Mouse (Mus musculus) kidney, adult 8-10 months (tissue): Measurements from ENCODE around the gene Ttc24.
A peak's percentile ranks its signal among the peaks of the same experiment; 100 is the strongest.

ENCODE experiments used
- DNase-seq, 2 experiments: peaks; one replicate each; pipeline ENCODE4 v3.0.0; 2022

The Ttc24 gene

DNA sequence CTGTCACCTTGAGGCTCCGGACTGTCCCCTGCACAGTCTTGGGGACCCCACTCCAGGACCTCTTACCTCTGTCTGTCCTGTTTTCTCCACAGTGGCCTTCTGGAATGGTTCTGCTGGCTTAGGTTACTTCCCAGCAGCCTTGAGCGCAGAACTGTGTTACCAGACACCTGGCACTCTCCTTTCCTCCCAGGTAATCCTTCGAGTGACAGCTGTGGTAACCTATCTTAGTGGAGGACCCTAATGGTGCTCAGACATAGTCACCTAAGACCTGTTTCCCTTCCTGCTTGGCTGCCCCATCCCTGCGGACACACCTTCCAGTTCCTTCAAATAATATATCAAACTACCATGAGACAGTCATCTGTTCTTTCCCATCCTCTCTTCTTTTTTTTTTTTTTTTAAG is at the start of gene Ttc24:
Gene Ttc24, minus strand, starts transcription at position 101 of the 400 bp plus-strand sequence.
- no peak for DNase-seq

DNA sequence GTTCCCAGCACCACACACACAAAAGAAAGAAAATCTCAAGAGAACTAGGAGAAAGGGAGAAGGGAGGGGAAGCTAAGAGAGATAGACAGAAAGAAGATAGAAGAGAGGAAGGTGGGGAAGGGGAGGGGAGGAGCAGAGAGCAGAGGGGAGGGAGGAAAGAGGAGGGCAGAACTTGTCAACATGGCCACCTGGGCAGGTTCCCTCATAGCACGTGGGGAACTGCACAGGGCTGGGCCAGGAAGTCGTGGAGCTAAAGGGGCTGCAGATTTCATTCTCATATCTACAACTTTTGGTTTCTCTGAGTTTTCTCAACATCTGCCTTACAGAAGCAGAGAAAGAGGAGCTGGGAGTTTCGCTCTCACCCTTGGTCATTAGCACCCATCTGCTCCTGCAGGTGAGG is 49.5 kb upstream of the Ttc24 start:
- DNase-seq, result no peak

DNA sequence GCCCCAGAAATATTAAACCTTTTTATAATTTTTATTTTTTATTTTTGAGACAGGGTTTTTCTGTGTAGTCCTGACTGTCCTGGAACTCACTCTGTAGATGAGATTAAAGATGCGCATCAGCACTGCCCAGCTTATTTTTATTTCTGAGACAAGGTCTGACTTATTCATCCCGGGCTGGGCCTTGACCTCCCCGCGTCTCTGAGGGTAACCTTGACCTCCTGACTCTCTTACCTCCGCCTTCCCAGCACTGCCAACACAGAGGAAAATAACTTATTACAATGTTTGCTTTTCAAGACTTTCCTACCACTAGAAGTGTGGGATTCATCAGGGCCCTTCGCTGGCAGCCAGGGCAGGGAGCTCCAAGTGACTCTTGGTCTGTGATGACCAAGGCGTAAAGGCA is 48.1 kb upstream of the Ttc24 start:
- DNase-seq, result no peak

DNA sequence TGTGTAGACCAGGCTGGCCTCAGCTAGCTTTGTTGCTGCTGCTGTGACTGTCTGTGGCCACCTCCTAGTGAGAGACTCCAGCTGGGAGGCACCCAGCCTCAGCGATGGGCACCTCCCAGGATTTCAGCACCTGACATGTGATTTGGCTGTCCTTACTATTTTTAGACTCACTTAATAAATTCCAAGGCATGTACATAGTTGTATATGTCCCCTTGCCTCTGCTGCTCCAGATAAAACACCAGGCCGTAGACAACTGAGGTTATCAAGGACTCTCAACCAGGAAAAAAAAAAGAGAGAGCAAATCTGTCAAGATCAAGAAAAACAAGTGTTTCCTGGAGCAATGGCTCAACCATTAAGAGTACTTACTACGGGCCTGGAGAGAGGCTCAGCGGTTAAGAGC is 47.1 kb upstream of the Ttc24 start:
- DNase-seq, result no peak

DNA sequence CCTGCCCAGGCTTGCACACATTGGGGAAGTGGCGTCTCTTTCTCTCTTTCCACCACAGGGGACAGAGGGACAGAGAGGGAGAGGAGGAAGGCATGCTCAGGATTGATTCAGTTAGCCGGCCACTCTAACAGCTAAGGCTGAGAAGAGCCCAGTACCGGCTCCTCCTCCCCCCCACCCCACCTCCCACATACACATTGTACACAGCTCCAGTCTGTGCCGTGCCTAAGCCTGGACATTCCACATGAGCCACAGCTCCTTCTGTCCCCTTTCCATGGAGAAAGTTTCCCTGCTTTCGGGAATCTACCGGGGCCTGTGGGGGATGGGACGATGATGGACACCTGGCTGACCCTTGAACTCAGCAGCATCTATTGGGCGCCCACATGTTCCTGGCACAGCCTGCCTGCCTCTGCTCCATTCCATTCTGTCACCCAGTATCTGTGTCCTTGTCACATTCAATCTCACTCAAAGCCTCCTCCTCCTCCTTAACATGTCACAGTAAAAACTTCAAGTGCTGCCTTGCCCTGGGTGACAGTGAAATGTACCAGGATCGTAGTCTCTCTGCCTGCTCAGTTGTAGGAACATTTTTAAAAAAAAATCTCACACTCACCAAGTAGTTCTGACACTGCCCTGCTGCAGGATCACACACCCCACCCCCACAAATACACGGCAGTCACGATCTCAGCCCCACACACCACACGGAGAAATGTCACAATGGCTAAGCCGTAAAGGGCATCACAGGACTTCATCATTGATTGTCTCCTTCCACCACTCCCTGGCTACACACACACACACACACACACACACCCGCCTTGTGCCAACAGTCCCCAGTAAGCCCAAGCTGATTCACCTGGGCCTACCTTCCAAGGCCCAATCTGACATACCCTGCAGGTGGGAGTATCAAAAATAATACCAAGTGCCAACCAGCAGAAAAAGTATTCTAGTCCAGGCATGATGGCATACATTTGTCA is 43.3 kb upstream of the Ttc24 start:
- no peak for DNase-seq

DNA sequence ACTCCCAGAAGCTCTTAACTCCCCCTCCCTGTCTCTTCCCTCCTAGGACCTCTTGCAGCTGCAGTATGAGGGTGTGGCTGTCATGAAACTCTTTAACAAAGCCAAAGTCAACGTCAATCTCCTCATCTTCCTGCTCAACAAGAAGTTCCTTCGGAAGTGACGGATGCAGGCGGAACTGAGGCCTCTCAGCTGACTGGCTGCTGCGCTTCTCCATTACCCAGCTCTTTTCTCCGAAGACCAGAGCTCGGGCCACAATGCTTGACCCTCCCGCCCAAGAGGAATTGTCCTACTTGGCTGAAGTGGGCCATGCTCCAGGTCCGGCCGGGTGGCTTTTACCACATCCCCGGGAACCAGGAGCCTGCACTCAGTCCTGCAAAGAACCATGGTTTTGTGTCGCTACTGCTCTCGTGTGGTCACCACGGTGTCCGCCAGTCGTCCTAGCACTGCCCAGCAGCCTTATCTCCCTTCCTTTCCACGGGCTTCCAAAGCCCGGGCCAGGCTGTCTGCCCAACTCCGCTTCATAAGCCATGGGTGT is 42.1 kb upstream of the Ttc24 start:
- no peak for DNase-seq

DNA sequence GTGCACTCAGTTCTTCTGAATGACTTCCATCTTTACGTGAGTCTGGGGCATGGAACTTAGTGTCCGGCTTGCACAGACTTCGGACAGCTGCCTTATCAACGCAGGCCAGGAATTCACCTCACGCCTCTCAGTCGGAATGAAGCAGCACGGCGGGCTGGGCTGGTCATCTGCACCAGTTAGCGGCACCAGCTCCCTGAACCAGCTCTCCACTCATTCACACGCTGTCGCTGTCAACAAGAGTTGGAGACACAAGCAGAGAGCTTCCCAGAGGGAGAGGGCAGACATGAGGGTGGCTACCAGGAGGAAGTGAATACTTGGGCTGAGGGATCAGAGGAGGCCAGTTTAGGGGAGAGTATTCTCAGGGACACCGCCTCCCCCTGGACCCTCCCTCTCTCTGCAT is 36.3 kb upstream of the Ttc24 start:
- no peak for DNase-seq

DNA sequence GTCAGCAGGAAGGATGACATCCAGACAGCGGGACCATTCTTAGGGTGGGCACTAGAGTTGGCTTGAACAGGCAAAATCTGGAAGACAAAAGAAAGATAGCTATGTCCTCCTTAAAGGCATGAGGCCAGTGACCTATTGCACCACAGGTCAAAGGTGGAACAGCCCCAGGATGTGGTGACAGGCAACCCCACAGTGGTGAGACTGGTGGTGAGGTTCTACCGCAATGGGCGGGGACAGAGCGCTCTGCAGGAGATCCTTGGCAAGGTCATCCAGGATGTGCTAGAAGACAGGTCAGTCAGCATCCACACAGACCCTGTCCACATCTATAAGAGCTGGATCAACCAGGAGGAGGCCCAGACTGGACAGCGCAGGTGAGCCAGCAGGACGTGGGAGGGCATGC is 31.0 kb upstream of the Ttc24 start:
- no peak for DNase-seq

DNA sequence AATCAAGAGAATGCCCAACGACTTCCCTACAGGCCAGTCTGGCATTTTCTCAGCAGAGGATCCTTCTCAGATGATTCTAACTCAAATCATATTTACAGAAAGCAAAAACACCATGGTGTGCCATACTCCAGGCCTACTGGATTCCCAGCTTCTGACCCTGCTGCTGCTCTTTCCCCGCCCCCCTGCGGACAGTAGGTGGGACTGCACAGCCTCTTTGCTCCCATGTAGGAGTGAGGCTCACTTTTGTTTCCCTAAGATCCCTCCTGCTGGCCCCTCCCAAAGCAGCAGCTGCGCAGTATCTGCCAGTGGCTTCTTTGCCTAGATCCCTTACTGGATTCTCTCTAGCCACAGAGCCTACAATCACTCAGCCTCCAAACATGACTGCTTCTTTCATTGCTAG is 28.0 kb upstream of the Ttc24 start:
- no peak for DNase-seq

DNA sequence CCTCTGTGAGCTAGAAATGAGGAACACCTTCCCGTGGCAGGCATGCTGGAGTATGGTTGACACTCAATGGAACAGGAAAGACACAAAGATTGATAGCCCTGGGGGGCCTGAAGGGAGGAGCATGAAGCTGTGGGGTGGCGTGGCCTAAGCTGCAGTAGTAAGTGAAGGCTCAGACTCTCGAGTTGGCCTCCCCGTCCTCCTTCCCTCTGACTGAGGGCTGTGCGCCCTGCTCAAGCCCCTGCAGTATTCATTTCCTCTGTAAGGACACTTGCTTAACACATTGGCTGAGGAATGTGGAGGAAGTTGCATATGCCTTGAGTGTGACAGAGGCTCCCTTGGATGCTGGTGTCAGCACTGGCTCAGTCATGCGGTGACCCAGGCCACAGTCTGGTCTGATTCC is 24.5 kb upstream of the Ttc24 start:
- peak; percentile 23 to 33 for DNase-seq

DNA sequence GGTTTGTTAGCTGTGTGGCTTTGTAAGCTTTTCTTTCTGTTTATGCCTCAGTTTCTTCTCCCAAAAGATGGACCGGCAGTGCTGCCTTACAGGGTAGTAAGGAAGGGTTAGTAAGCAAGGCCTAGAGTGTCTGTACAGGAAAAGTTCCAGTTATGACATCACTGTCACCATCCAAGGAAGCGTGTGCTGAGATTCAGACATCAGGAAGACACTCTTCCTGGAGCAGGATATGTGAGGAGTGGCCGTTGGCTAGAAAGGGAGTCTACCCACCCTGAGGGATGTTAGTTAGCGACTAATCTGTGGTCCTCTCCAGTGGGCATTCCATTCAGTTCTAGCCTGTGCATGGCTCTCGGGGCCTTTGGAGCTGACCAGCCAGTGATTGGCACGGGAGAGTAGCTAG is 24.1 kb upstream of the Ttc24 start:
- DNase-seq, result peak in 1 of 2 experiments; percentile 27

DNA sequence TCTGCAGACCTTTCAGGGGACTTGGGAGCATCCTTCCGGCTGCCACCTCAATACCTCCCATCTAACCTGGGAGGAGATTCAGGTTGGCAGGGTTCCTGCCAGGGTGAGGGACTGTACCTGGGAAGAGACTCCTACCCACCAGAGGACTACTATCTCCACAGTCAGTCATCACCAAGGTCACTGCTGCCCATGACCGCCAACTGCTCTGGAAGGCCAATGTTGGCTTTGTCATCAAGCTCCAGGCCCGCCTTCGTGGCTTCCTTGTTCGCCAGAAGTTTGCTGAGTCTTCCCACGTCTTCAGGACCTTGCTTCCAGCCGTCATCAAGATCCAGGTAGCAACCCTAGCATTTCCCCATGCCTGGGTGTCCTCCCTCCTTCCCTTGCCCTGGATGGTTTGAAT is 23.6 kb upstream of the Ttc24 start:
- no peak for DNase-seq

DNA sequence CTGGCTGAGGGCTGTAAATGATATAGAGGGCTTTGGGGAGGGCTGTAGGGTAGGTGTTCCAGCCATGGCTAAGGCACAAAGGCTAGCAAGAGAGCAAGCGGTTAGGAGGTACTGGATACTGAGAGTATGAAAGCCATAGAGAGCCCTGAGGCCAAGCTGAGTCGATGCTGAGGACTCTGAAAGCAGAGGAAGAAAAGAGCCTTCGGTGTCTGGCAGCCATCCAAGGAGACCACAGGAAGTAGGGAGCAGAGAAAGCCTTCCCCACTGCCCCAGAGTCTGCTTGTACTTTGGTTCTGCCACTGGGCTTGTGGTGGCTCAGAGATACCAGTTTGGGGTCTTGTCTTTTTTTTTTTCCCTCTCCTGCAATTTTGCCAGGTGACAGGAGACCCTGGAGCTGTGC is 22.1 kb upstream of the Ttc24 start:
- DNase-seq, result no peak

DNA sequence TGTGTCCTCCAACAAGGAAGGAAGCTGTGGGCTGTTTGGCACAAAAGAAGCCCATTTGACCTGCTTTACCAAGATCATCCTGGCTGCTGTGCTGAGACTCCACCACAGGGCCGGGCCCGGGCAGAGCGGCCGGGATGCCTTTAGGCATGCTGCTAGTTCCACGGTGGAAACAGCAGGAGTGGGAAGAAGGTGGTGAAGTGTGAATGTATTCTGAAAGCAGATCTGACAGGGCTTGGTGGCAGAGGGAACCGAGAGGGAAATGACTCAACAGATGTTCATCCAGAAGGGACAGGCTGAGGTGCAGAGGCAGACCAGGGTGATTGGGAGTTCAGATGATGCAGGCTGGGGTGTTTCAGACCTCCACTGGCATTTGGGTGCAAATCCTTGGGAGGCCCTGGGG is 19.6 kb upstream of the Ttc24 start:
- no peak for DNase-seq

DNA sequence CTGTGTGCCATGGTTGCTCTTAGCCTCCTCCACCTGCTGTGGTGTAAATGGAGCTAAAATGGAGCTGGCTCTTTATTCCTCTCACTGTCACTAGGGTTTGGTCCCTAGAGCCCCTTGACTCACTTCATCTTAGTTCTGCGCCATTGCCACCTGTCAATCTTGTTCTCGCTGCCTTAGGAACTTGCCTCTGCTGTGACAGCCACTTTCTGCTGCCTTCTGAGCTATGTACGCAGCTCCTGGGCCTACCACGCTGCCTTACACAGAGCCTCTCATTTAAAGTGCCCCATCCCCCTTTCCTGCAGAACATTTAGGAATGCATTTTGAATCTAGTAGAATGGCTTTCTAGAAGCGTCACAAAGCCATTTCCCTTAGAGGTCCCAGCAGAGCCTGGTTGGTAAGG is 16.0 kb upstream of the Ttc24 start:
- DNase-seq, result no peak

DNA sequence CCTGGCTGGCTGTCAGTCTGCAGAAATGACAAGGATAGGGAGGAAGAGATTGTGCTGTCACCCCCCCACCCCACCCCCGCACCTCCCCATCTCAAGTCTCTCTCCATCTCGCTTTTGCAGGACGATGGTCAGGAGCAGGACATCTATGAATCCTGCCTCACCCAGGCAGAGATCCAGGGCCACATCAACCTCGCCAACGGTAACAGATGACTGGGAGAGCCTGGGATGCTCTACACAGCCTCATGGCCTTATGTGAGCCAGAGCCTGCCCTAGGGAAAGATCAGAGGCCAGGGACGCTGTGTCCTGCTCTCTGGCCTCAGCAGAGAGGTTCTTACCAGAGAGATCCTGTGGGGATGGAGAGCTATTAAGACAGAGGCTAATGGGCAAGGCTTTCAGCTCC is 12.5 kb upstream of the Ttc24 start:
- no peak for DNase-seq

DNA sequence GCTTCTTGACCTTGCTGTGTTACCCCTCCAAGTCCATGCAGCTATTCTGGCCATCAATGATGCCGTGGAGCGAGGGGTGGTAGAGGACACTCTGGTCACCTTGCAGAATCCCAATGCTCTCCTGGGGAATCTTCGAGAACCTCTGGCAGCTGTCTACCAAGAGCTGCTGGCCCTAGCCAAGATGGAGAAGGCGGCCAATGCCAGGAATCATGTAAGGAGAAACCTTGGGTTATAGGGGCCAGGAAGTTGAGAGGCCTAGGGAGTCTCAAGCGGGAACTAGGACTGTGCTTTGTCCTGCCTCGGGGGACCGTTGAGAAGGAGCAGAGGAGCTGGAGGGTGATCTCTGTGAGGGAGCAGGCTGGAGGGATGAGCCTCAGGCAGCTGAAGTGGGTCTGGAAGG is 12.0 kb upstream of the Ttc24 start:
- no peak for DNase-seq

DNA sequence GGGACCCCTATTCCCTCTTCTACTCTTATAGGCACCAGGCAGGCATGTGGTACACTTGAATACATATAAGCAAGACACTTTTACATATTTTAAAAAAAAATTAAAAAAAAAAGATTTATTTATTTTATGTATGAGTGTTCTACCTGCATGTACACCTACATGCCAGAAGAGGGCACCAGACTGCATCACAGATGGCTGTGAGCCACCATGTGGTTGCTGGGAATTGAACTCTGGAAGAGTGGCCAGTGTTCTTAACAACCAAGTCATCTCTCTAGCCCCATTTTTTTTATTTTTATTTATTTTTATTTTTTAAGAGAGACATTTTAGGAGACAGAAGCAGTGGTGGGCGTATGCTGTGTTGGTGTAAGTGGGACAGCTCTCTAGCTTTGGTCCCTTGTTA is 9.6 kb upstream of the Ttc24 start:
- DNase-seq, result peak; percentile 11 to 26

DNA sequence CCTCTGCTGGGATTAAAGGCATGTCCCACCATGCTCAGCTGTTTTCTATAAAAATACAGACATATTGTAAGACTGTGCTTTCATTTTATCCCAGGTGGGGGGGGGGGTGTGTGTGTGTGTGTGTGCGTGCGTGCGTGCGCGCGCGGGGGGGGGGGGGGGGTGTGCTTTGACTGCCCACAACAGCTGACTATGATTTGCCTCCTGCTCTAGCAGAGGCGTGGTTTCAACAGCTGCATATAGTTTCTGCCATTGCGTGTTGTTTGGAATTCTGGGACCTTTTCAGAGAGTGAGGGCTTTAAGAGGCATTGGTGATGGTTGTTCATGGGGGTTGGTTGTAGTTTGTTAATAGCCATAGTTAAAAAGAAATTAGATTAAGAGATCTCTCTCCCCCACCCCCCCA is 7.4 kb upstream of the Ttc24 start:
- no peak for DNase-seq

DNA sequence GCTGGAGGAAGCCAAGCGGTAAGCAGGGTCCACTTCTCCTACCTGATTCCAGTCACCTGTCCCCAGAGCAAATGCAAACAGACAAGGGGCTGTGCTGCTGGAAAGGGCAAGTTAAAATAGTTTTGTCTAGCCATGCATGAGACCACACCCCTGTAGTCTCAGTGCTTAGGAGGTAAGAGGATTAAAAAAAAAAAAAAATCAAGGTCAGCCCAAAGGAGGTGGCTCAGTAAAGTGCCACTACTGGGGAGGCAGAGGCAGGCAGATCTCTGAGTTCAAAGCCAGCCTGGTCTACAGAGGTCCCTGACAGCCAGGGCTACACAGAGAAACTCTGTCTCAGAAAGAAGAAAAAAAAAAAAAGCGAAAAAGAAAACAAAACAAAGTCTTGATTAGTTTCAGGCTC is 5.9 kb upstream of the Ttc24 start:
- DNase-seq, result no peak

DNA sequence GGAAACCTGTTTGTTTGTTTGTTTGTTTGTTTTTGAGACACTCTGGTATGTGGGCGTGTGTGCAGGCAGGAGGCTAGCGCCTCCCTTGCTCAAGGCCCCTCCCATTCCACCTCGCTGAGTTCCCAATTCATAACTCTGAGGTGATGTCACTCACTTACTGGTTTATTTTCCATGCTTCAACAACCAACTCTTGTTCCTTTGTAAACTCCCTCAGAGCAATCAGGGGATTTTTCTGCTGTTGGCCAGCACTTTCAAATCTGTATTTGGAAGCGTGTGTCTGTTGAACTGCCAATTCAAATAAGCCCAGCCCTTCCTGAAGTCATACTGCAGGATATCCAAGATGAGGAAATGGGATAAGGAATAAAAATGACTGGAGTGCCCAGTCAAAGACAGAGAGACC is 4.6 kb upstream of the Ttc24 start:
- DNase-seq, result no peak

DNA sequence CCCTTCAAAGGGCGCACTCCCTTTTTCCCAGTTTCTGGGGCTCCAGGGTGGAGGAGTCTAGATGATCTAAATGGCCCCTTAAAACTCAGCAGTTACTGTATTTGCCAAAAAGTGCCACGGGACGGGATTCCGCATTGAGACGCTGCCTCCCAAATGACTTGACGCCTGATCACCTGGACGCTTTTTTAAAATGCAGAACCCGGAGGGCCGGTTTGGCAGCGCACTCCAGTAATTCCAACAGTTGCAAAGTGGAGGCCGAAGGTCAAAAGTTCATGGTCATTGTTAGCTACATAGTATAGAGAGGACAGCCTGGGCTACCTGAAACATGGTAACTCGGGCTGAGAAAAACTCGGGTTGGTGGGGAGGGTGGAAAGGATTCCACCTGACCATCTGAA is 4.1 kb upstream of the Ttc24 start:
- DNase-seq, result no peak

DNA sequence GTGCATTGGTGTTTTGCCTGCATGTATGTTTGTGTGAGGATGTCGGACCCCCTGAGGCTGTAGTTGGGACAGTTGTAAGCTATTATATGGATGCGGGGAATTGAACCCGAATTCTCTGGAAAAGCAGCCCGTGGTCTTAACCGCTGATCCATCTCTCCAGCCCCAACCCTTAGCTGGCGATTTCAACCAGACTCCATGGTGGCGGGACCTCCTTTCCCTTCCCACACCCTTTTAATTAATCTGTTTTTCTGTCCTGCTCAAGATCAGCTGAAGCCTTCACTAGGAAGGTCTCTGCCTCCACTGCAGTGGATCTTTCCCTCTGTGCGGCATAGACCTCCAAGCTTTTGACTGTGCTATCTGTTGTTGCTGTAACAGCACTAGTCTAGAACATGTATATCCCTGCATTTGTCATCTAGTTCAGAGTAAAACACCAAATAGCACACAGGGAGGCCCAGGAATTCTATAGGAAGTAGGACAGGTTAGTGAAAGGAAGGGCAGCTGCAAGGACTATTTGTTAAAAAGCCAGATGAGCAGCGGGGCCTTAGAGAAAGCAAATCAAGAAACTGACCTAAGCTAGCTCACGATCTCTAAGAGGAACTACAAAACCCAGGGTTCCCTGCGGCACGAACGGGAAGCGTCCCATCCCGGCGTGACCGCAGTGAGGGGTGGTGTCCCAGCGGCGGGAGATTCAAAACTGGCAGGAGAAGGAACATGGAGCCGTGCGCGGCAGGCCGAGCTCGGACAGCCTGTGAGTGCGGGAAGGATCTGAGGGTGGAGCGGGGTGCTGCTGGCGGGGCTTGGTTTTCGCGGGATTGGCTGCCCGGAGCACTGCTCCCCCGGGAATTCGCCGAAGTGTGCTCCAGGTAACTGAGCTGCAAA is 3.5 kb upstream of the Ttc24 start, which contains the start of gene Iqgap3:
Gene Iqgap3, plus strand, starts transcription at position 627 of the 879 bp plus-strand sequence.
- peak; percentile 86 to 88 for DNase-seq

DNA sequence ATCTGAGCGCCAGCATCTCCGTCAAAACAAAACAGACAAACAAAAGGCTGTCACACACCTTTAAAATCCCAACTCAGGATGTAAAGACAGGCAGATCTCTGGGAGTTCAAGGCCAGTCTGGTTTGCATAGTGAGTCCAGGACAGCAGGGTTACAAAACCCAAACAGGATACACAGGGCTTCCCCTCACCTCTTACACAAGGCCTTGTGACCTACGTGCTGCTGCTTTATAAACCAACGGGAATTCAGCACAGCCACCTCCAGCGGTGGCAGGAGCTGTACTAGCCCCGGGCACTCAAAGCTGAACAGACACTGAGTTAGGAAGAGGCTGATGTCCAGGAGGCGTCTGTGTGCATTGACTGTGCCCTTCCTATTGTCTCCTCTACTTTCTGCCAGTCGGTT is 663 bp downstream of the Ttc24 start:
- no peak for DNase-seq
